Mouse (Mus musculus): ENCODE measurements at regions not wholly inside any gene's neighbourhood (a gene's known extent, or its start where the extent isn't known, plus 50 kb on each side); places are given as distances from the start of the nearest gene placed in this dataset.

- no peak for DNase-seq (ENCODE audit: low spot score)
Observed at GRCm38 (mm10) chr3:83553858-83554257, 212.3 kb upstream of the Sfrp2 start.

GRCm38 (mm10) chr3:83556788-83557515 is 209.2 kb upstream of the Sfrp2 start:
- DNase-seq (ENCODE audit: low spot score): no peak

- no peak for DNase-seq (ENCODE audit: low spot score)
Observed at GRCm38 (mm10) chr3:83562026-83562425, 204.1 kb upstream of the Sfrp2 start.

- DNase-seq (ENCODE audit: low spot score): no peak
Observed at GRCm38 (mm10) chr3:83575526-83575925, 190.6 kb upstream of the Sfrp2 start.

GRCm38 (mm10) chr3:83576155-83576554 is 190.0 kb upstream of the Sfrp2 start:
- no peak for DNase-seq (ENCODE audit: low spot score)

- no peak for DNase-seq (ENCODE audit: low spot score)
Observed at GRCm38 (mm10) chr3:83580766-83581165, 185.4 kb upstream of the Sfrp2 start.

- no peak for DNase-seq (ENCODE audit: low spot score)
Observed at GRCm38 (mm10) chr3:83582256-83582655, 183.9 kb upstream of the Sfrp2 start.

GRCm38 (mm10) chr3:83583071-83583672 is 182.9 kb upstream of the Sfrp2 start:
- DNase-seq (ENCODE audit: low spot score): no peak

- no peak for DNase-seq (ENCODE audit: low spot score)
Observed at GRCm38 (mm10) chr3:83586086-83586485, 180.0 kb upstream of the Sfrp2 start.

- DNase-seq (ENCODE audit: low spot score): no peak
Observed at GRCm38 (mm10) chr3:83586551-83586950, 179.6 kb upstream of the Sfrp2 start.

GRCm38 (mm10) chr3:83589127-83589526 is 177.0 kb upstream of the Sfrp2 start:
- no peak for DNase-seq (ENCODE audit: low spot score)

GRCm38 (mm10) chr3:83591206-83591605 is 174.9 kb upstream of the Sfrp2 start:
- DNase-seq (ENCODE audit: low spot score): no peak

- no peak for DNase-seq (ENCODE audit: low spot score)
Observed at GRCm38 (mm10) chr3:83593321-83593720, 172.8 kb upstream of the Sfrp2 start.

- no peak for DNase-seq (ENCODE audit: low spot score)
Observed at GRCm38 (mm10) chr3:83601506-83601905, 164.6 kb upstream of the Sfrp2 start.

GRCm38 (mm10) chr3:83609095-83609770 is 156.9 kb upstream of the Sfrp2 start:
- DNase-seq (ENCODE audit: low spot score): no peak

GRCm38 (mm10) chr3:83620435-83620834 is 145.7 kb upstream of the Sfrp2 start:
- no peak for DNase-seq (ENCODE audit: low spot score)

GRCm38 (mm10) chr3:83633032-83633431 is 133.1 kb upstream of the Sfrp2 start:
- DNase-seq (ENCODE audit: low spot score): no peak

GRCm38 (mm10) chr3:83640433-83640832 is 125.7 kb upstream of the Sfrp2 start:
- DNase-seq (ENCODE audit: low spot score): no peak

GRCm38 (mm10) chr3:83663716-83664115 is 102.4 kb upstream of the Sfrp2 start:
- no peak for DNase-seq (ENCODE audit: low spot score)

GRCm38 (mm10) chr3:83676147-83676546 is 90.0 kb upstream of the Sfrp2 start:
- DNase-seq (ENCODE audit: low spot score): no peak

- no peak for DNase-seq (ENCODE audit: low spot score)
Observed at GRCm38 (mm10) chr3:83686611-83687010, 79.5 kb upstream of the Sfrp2 start.

- DNase-seq (ENCODE audit: low spot score): no peak
Observed at GRCm38 (mm10) chr3:83687503-83687902, 78.6 kb upstream of the Sfrp2 start.
